Mouse (Mus musculus): ENCODE measurements around the gene Sf3a1.

- no peak for TF ChIP-seq POLR2A (IDR thresholded peaks at IDR 0.05; ENCODE audit: borderline replicate concordance, low read depth, low read length)
- TF ChIP-seq CTCF (IDR thresholded peaks at IDR 0.05; ENCODE audit: low read depth, low read length) = no peak
Measured at GRCm38 (mm10) chr11:4155641-4156040, 4.5 kb upstream of the Sf3a1 start.
